Mouse (Mus musculus): ENCODE data around the gene Hpse2.

Gene Hpse2

DNA sequence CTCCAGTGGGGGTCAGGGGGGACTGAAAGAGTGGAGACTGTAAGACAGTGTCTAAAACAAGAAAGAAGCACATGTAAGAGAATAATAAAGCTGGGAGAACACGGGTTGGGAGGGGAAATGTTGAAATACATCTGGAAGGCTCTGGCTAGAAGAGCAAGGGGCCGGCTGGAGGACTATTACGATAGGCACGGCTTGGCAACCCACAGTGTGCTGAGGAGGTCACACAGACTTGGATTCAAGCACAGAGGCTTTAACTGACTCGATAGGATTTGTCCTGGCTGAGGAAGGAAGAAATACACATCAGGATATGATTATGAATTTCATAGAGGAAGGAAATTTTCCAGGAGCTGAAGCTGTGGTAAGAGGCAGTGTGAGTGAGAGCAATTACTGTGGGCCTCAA is 414.4 kb downstream of the Hpse2 start:
- DNase-seq (ENCODE audit: low read depth, low spot score), result no peak

DNA sequence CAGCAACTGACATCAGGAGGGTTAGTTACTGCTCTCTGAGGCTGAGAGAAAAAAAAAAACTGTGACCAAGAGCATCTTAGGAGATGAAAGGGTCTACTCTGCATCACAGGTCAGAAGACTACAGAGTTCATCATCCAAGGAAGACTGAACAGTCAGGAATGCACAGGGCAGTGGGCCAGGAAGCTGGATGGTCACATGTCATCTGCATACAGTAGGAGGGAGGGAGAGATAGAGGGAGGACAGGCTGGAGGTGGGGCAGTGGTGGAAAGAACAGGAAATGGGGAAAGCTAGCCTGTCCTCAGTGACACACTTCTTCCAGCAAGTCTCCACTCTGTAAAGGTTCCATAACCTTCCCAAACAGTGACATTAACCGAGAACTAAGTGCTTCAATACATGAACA is 423.0 kb downstream of the Hpse2 start:
- no peak for DNase-seq (ENCODE audit: low read depth, low spot score)

GRCm38 (mm10) chr19:42948114-42948636 is 440.0 kb downstream of the Hpse2 start:
- no peak for DNase-seq (ENCODE audit: low read depth, low spot score)

GRCm38 (mm10) chr19:42937544-42937943 is 450.6 kb downstream of the Hpse2 start:
- DNase-seq (ENCODE audit: low read depth, low spot score), result no peak

- no peak for DNase-seq (ENCODE audit: low read depth, low spot score)
Measured at GRCm38 (mm10) chr19:42936661-42937193, 451.4 kb downstream of the Hpse2 start.

GRCm38 (mm10) chr19:42929702-42930101 is 458.5 kb downstream of the Hpse2 start:
- DNase-seq (ENCODE audit: low read depth, low spot score), result no peak

DNA sequence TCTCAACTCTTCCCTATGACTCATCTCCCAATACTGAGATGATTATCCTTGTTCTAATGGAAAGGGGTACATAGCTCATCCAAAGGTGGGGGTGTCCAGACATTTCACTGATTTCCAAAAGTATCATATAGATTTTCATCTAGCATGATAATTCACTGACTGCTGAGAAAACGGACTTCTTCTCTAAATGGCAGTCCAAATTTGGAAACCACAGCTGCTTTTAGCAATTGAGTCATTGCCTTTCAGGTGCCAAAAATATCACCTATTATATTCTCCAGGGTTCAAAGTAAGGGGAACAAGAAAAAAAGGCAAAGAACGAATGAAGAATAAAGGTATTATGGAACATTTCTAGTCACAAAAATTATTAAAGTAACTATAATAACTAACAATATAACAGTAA is 459.9 kb downstream of the Hpse2 start:
- DNase-seq (ENCODE audit: low read depth, low spot score), result peak; percentile 43

DNA sequence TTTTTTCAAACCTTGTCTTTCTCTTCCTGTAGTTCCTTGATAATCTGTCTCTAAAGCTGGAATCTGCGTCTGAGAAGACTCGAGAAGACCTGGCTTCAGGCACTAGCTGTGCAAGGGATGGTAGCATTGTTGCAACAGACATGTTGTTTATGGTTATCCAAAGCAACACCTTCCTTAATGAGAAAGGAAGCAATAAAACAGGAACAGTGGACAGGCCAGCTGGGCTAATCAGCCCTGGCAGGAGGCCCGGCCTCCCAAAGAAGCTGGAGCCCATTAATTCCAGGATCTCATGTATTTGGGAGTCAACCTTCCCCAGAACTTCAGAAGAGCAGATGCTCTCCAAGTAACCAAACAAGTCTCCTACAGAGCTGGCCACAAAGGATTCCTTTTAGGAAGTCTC is 465.5 kb downstream of the Hpse2 start:
- DNase-seq (ENCODE audit: low read depth, low spot score), result no peak

- DNase-seq (ENCODE audit: low read depth, low spot score), result peak; percentile 51
Measured at GRCm38 (mm10) chr19:42913703-42914102, 474.5 kb downstream of the Hpse2 start.

DNA sequence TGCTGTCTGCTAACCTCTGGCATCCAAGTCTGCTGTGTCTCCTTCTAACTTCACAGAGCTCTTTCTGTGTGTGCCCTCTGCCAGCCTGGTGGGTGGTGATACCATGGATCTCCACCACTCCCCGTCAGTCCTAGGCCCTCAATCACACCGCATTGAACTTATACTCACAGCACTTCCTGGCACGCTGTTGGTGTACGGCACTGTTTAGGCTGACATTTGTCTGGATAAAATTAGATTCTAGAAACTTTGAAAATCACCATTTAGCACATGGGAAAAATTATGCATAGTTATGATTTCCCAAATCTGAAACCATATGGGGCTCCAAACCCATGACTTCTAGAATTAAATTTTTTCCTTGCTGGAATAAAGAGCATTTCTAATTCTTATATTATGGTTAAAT is 478.4 kb downstream of the Hpse2 start:
- DNase-seq (ENCODE audit: low read depth, low spot score), result peak; percentile 53

- DNase-seq (ENCODE audit: low read depth, low spot score), result no peak
Measured at GRCm38 (mm10) chr19:42908553-42908952, 479.6 kb downstream of the Hpse2 start.

- DNase-seq (ENCODE audit: low read depth, low spot score), result no peak
Measured at GRCm38 (mm10) chr19:42906328-42906727, 481.8 kb downstream of the Hpse2 start.

DNA sequence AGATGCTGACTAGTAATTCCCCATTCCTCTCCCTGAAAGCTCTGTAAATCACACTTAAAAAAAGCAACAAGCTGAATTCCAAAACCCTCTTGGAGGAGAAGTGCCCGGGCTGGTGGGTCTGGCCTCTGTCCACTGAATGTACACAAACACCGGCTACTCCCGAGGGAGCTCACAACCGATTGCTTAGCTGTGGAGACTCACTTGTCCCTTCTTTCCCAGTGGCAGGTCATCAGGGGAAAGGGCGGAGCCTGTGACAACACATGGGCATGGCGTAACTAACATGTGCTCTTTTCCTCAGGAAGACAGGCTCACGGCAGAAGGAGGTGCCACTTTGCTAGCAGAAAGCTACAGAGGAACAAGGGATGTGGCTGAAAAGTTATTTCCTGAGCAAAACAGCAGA is 483.4 kb downstream of the Hpse2 start:
- no peak for DNase-seq (ENCODE audit: low read depth, low spot score)

DNA sequence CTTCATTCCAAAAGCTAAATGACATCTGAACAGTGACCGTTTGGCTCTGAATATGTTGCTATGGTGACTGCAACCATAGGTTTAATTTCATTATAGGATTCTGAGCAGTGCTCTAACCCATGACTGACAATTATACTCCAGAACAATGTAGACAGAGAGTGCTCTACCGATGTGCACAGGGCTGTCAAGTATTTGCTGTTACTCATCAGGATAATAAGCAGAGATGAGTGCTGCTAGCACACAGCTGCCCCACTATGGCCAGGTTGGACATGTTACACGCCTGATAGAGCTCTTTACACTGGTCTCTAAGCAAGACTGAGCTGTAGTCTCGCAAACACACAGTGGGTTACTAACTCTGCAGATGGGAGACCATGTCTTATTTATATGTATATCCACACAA is 483.9 kb downstream of the Hpse2 start:
- no peak for DNase-seq (ENCODE audit: low read depth, low spot score)

GRCm38 (mm10) chr19:42903840-42904239 is 484.3 kb downstream of the Hpse2 start:
- no peak for DNase-seq (ENCODE audit: low read depth, low spot score)

- peak; percentile 45 for DNase-seq (ENCODE audit: low read depth, low spot score)
Measured at GRCm38 (mm10) chr19:42902410-42903021, 485.6 kb downstream of the Hpse2 start.

- DNase-seq (ENCODE audit: low read depth, low spot score), result no peak
Measured at GRCm38 (mm10) chr19:42891599-42891998, 496.6 kb downstream of the Hpse2 start.

- no peak for DNase-seq (ENCODE audit: low read depth, low spot score)
Measured at GRCm38 (mm10) chr19:42877653-42878052, 510.5 kb downstream of the Hpse2 start.

GRCm38 (mm10) chr19:42876563-42876962 is 511.6 kb downstream of the Hpse2 start:
- DNase-seq (ENCODE audit: low read depth, low spot score), result no peak

DNA sequence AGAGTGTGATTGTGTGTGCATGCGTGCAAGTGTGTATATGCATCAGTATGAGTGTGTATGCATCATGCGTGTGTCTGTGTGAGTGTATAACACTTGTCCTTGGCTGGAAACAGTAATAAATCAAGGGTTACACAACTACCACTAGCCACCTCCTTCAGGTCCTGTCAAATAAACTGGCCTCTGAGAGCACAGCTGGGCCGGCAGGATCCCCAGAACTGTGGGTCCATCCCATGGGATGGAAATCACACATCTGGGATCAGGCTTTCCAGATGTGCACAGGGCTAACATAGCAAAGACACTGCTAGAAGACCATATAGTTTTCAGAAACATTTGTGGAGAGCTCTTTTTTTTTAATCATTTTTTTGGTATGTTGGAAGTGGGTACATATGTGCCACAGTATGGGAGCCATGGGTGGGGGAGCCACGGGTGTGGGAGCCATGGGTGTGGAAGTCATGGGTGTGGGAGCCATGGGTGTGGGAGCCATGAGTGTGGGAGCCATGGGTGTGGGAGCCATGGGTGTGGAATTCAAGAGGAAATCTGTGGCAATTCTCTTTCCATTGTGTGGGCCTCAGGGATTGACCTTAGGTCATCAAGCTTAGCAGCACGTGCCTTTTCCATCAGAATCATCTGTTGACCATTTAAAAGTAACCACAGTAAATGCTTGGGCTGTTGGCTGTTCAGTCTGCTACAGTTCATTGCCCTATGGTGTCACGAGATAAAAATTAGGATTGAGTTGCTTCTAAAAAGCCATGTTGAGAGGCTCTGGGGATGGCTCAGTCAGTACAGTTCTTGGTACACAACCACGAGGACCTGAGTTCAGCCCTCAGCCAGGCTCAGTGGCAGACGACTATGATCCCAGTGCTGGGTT is 518.3 kb downstream of the Hpse2 start:
- DNase-seq (ENCODE audit: low read depth, low spot score), result no peak

DNA sequence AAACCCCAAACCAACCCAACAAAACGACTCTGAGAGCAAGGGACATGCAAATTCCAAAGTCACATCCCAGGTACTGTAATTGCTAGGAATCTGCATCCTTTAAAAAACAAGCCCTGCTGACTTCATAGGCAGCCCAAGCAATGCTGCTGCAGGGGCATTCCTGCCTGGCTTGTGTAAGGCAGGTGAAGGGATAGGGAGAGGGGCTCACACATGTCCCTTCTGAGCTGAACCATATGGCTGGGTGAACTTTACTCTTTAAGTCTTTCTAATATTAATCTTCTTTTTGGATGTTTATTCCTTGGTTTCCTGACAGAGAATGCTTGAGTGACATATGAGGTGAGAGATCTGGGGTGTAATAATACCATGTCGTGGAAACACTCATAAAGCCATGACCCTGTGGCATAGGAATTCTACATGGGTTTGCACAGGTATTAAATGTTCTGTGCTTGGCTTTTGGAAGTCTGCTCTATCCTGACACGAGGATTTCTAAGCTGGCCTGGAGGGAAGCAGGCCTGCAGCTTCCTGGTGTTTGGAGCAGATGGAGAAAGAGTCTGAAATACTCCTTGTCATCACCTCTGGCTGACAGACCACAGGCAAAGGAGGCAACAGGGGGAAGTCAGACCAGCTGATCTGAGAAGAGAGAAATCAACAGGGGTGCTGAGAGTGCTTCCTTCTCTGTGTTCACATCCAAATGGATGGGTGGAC is 519.0 kb downstream of the Hpse2 start:
- DNase-seq (ENCODE audit: low read depth, low spot score), result no peak

GRCm38 (mm10) chr19:42863013-42863412 is 525.1 kb downstream of the Hpse2 start:
- no peak for DNase-seq (ENCODE audit: low read depth, low spot score)
